Mouse (Mus musculus): ENCODE results near the gene Sdk2. TPM values are rescaled to one million over a fixed set of nuclear protein-coding genes. Genes with fewer than 3 reads are reported as not detected.

Gene Sdk2
- polyA plus RNA-seq, 1 experiment from 2014 or later, result 5.3 TPM

DNA sequence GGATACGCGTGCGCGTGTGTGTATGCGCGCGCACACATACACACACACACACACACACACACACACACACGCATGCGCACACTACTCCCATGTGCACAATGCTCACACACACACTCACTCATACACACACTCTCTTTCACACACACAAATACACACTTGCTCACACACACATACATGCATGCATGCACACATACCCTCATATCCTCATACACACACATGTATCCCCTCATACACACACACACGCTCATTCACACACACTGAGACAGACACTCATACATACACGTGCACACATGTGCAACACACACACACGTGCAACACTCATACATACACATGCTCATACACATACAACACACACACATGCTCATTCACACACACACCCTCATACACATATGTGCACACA, 88.5 kb downstream of the Sdk2 start:
- peaks cover 45% of the 10 kb centered on the region for H3K4me1 ChIP-seq (ENCODE audit: control insufficient read depth, insufficient read depth, low read length)
- H3K27me3 ChIP-seq (ENCODE audit: control insufficient read depth, insufficient read depth, low read length), result no peaks in the 10 kb centered on the region
- no peak overlapping the region for H3K4me2 ChIP-seq (ENCODE audit: low read length)
- no peaks in the 10 kb centered on the region for H3K9me3 ChIP-seq (ENCODE audit: control insufficient read depth, low read length)
- no peak for ATAC-seq (ENCODE audit: low FRiP score, low TSS enrichment)
- no peak overlapping the region for H3K27ac ChIP-seq (replicated peaks; ENCODE audit: low read depth, low read length)
- no peak for DNase-seq
- no peak overlapping the region for H3K9ac ChIP-seq (replicated peaks; ENCODE audit: low read length)
- 99% methylated on average over 12 of the region's 12 CpGs for WGBS
- H3K4me3 ChIP-seq (replicated peaks; ENCODE audit: low read depth, low read length), result no peak overlapping the region
- no peaks in the 10 kb centered on the region for H3K36me3 ChIP-seq (ENCODE audit: control insufficient read depth, insufficient read depth, low read length)

DNA sequence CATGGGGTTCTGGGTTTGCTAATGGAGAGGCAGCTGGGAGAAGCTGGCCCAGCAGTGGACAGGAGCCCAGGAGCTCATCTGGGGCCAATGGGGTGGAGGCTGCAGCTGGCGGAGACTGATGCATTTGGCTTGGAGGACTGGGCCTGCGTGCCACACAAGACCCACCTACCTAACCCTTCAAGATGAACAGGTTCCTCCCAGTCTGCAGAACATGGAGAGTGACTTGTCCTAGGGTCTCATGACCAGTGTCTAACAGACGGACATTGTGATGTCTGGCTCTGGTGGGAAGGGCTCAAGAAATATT, 91.2 kb downstream of the Sdk2 start:
- no peaks in the 10 kb centered on the region for H3K36me3 ChIP-seq (ENCODE audit: control insufficient read depth, insufficient read depth, low read length)
- H3K9ac ChIP-seq (replicated peaks; ENCODE audit: low read length), result no peak overlapping the region
- no peaks in the 10 kb centered on the region for H3K27me3 ChIP-seq (ENCODE audit: control insufficient read depth, insufficient read depth, low read length)
- no peak for DNase-seq
- peak overlapping the region; percentile 72 for H3K27ac ChIP-seq (replicated peaks; ENCODE audit: low read depth, low read length)
- H3K9me3 ChIP-seq (ENCODE audit: control insufficient read depth, low read length), result no peaks in the 10 kb centered on the region
- peaks cover 29% of the 10 kb centered on the region for H3K4me1 ChIP-seq (ENCODE audit: control insufficient read depth, insufficient read depth, low read length)
- no peak for ATAC-seq (ENCODE audit: low FRiP score, low TSS enrichment)
- whole genome bisulfite sequencing, result 19% methylated on average over 3 of the region's 3 CpGs
- no peak overlapping the region for H3K4me3 ChIP-seq (replicated peaks; ENCODE audit: low read depth, low read length)
- H3K4me2 ChIP-seq (ENCODE audit: low read length), result peak overlapping the region; percentile 18; the same call in 1 of the 2 replicates

DNA sequence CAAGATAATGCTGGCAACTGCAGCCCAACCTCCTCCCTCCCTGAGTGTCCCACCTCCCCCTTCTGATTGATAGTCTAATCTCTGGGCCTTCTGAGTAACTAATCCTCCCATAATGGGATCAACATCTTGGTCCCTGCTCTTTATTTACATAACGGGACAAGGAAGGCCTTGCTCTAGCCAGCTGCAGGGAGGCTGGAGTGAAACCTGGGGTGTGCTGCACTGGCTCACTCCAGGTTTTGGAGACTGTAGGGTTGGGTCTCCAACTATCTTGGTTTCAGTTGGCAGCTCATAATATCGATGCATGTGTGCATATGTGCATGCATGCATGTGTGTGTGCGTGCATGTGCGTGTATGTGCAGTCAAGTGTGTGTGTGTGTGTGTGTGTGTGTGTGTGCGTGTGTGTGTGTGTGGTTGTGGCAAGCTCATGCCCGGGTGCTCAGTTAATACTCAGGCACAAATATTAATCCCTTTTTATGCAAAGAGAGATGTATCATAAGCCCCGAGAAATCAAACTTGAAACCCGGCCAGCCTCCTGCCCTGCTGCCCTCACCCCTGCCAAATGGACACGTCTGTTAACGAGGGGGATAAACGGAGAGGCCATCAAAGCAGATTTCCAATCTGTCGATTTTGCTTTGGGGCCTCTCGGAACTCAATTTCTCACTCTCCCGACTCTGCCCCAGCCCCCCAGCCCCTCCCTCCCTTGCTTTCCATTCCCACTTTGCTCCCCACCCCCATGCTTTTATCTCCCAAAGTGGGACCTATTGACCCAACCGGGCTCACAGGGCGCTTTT, 91.8 kb downstream of the Sdk2 start:
- no peak overlapping the region for H3K9ac ChIP-seq (replicated peaks; ENCODE audit: low read length)
- peak overlapping the region; percentile 18; the same call in 1 of the 2 replicates for H3K4me2 ChIP-seq (ENCODE audit: low read length)
- WGBS, result 8% methylated on average over 16 of the region's 16 CpGs
- H3K9me3 ChIP-seq (ENCODE audit: control insufficient read depth, low read length), result no peaks in the 10 kb centered on the region
- peak; percentile 68 for DNase-seq
- peak; percentile 51; the same call in 1 of the 2 replicates for ATAC-seq (ENCODE audit: low FRiP score, low TSS enrichment)
- H3K27me3 ChIP-seq (ENCODE audit: control insufficient read depth, insufficient read depth, low read length), result no peaks in the 10 kb centered on the region
- peaks cover 29% of the 10 kb centered on the region for H3K4me1 ChIP-seq (ENCODE audit: control insufficient read depth, insufficient read depth, low read length)
- no peak overlapping the region for H3K4me3 ChIP-seq (replicated peaks; ENCODE audit: low read depth, low read length)
- peak overlapping the region; percentile 72 for H3K27ac ChIP-seq (replicated peaks; ENCODE audit: low read depth, low read length)
- no peaks in the 10 kb centered on the region for H3K36me3 ChIP-seq (ENCODE audit: control insufficient read depth, insufficient read depth, low read length)

- H3K36me3 ChIP-seq (ENCODE audit: control insufficient read depth, insufficient read depth, low read length), result no peaks in the 10 kb centered on the region
- H3K9me3 ChIP-seq (ENCODE audit: control insufficient read depth, low read length), result peaks cover 6% of the 10 kb centered on the region; the same call in 1 of the 2 replicates
- no peak overlapping the region for H3K4me3 ChIP-seq (replicated peaks; ENCODE audit: low read depth, low read length)
- DNase-seq (peak; percentile 41), ATAC-seq (ENCODE audit: low FRiP score, low TSS enrichment) (no peak)
- H3K27me3 ChIP-seq (ENCODE audit: control insufficient read depth, insufficient read depth, low read length), result no peaks in the 10 kb centered on the region
- 76% methylated on average over 3 of the region's 3 CpGs for WGBS
- H3K9ac ChIP-seq (replicated peaks; ENCODE audit: low read length), result no peak overlapping the region
- H3K4me1 ChIP-seq (ENCODE audit: control insufficient read depth, insufficient read depth, low read length), result peaks cover 29% of the 10 kb centered on the region
- H3K27ac ChIP-seq (replicated peaks; ENCODE audit: low read depth, low read length), result 0 out of 2 replicates have a peak overlapping the region, but pooled peaks have one; percentile 22
- no peak overlapping the region for H3K4me2 ChIP-seq (ENCODE audit: low read length)
These were observed 94.4 kb downstream of the Sdk2 start for GRCm38 (mm10) chr11:113972517-113972872.

DNA sequence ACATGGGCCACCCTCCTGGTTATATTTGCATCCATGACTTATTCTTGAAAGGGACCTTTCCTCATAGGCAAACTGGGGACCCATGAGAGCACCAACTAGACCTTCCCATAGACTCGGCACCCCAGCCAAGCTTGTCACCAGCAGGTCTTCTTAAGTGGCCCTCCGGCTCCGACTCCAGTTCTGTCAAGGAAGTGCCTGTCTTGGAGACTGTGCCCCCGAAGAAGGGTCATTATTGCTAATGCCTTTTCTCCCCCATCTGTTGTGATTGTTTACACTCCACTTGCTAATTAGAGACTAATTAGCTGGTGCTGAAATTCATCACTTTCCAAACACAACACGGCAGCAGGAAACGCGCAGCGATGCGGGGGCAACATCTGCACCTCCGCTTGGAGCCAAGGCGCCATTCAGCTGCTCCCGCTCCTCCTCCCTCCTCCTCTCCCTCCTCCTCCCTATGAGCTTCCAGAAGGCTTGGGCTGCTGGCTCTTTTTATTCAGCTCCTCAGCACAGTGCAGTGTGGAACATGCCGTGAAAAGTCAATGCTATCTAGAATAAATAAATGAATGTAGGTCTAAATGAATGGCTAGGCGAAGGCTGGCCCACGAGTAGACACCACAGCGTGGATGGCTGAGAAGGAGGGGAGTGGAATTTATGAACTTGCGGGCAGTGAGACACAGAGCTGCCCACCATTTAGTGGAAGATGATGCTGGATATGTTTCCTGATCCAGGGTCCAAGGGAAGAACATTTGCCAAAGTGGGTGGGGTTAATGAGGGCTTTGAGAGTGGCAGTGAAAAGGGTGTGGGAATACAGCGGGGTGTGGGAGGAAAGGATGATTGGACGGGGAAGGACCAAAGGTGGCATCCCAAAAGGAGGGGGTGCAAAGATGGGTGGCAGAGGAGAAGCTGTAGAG, 95.0 kb downstream of the Sdk2 start:
- ATAC-seq (ENCODE audit: low FRiP score, low TSS enrichment), result 0 out of 2 replicates have a peak, but pooled peaks have one; percentile 13
- no peaks in the 10 kb centered on the region for H3K27me3 ChIP-seq (ENCODE audit: control insufficient read depth, insufficient read depth, low read length)
- DNase-seq, result peak; percentile 61
- H3K27ac ChIP-seq (replicated peaks; ENCODE audit: low read depth, low read length), result 0 out of 2 replicates have a peak overlapping the region, but pooled peaks have one; percentile 22
- no peak overlapping the region for H3K9ac ChIP-seq (replicated peaks; ENCODE audit: low read length)
- H3K9me3 ChIP-seq (ENCODE audit: control insufficient read depth, low read length), result peaks cover 12% of the 10 kb centered on the region; the same call in 1 of the 2 replicates
- WGBS, result 79% methylated on average over 19 of the region's 19 CpGs
- no peaks in the 10 kb centered on the region for H3K36me3 ChIP-seq (ENCODE audit: control insufficient read depth, insufficient read depth, low read length)
- H3K4me2 ChIP-seq (ENCODE audit: low read length), result no peak overlapping the region
- peaks cover 24% of the 10 kb centered on the region for H3K4me1 ChIP-seq (ENCODE audit: control insufficient read depth, insufficient read depth, low read length)
- H3K4me3 ChIP-seq (replicated peaks; ENCODE audit: low read depth, low read length), result no peak overlapping the region

DNA sequence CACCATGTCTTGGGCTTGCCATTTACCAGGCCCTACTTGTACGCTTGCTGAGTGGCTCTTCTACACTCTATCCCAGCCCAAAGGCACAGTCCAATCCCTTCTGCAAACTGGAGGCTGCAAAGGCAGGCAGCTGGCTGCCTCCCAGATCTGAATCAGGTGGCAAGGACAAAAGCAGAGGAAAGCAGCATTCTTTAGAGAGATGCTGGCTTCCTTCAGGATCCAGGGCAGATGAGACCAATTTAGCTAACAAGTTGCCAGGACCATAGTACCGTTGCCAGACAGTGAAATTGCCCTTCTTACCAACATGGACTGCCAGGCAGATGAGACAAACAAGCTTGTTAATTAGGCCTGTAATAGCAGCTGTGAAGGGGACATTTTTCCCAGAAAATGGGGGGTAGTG, 96.8 kb downstream of the Sdk2 start:
- ATAC-seq (ENCODE audit: low FRiP score, low TSS enrichment) (no peak), DNase-seq (no peak)
- H3K4me1 ChIP-seq (ENCODE audit: control insufficient read depth, insufficient read depth, low read length), result peaks cover 11% of the 10 kb centered on the region
- peaks cover 26% of the 10 kb centered on the region; the same call in 1 of the 2 replicates for H3K9me3 ChIP-seq (ENCODE audit: control insufficient read depth, low read length)
- H3K4me2 ChIP-seq (ENCODE audit: low read length), result no peak overlapping the region
- no peak overlapping the region for H3K27ac ChIP-seq (replicated peaks; ENCODE audit: low read depth, low read length)
- H3K9ac ChIP-seq (replicated peaks; ENCODE audit: low read length), result no peak overlapping the region
- H3K27me3 ChIP-seq (ENCODE audit: control insufficient read depth, insufficient read depth, low read length), result no peaks in the 10 kb centered on the region
- 74% methylated on average over 2 of the region's 2 CpGs for WGBS
- no peak overlapping the region for H3K4me3 ChIP-seq (replicated peaks; ENCODE audit: low read depth, low read length)
- no peaks in the 10 kb centered on the region for H3K36me3 ChIP-seq (ENCODE audit: control insufficient read depth, insufficient read depth, low read length)

DNA sequence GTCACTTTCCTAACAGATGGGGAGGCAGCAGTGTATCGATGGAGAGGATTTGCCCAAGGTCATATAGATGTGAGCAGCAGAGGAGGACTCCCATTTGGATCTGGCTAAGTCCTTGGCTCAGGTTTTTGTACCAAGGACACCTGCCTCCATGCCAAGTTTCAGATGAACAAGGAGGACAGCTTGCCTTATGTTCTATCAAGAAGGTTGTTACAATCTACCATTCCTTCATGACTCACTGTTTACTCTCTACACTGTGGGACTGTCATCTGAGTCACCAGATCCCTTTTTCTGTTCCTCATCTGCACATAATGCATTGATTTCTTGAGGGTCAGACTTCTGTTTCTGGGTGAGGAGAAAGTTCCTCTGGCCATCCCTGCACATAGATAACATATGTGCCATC, 101.6 kb downstream of the Sdk2 start:
- DNase-seq (no peak), ATAC-seq (ENCODE audit: low FRiP score, low TSS enrichment) (no peak)
- no peaks in the 10 kb centered on the region for H3K36me3 ChIP-seq (ENCODE audit: control insufficient read depth, insufficient read depth, low read length)
- no peak overlapping the region for H3K4me3 ChIP-seq (replicated peaks; ENCODE audit: low read depth, low read length)
- 88% methylated on average over 1 of the region's 1 CpGs for WGBS
- H3K27me3 ChIP-seq (ENCODE audit: control insufficient read depth, insufficient read depth, low read length), result no peaks in the 10 kb centered on the region
- no peak overlapping the region for H3K9ac ChIP-seq (replicated peaks; ENCODE audit: low read length)
- no peak overlapping the region for H3K27ac ChIP-seq (replicated peaks; ENCODE audit: low read depth, low read length)
- peaks cover 26% of the 10 kb centered on the region; the same call in 1 of the 2 replicates for H3K9me3 ChIP-seq (ENCODE audit: control insufficient read depth, low read length)
- no peaks in the 10 kb centered on the region for H3K4me1 ChIP-seq (ENCODE audit: control insufficient read depth, insufficient read depth, low read length)
- no peak overlapping the region for H3K4me2 ChIP-seq (ENCODE audit: low read length)

GRCm38 (mm10) chr11:113962751-113963150, 104.1 kb downstream of the Sdk2 start:
- DNase-seq (no peak), ATAC-seq (ENCODE audit: low FRiP score, low TSS enrichment) (no peak)
- Histone ChIP-seq H3K27me3 (ENCODE audit: control insufficient read depth, insufficient read depth, low read length) (no peaks in the 10 kb centered on the region), H3K4me2 (ENCODE audit: low read length) (no peak overlapping the region), H3K9me3 (ENCODE audit: control insufficient read depth, low read length) (peaks cover 23% of the 10 kb centered on the region; the same call in 1 of the 2 replicates), H3K27ac (replicated peaks; ENCODE audit: low read depth, low read length) (no peak overlapping the region), H3K9ac (replicated peaks; ENCODE audit: low read length) (no peak overlapping the region), H3K4me3 (replicated peaks; ENCODE audit: low read depth, low read length) (no peak overlapping the region), H3K4me1 (ENCODE audit: control insufficient read depth, insufficient read depth, low read length) (no peaks in the 10 kb centered on the region), H3K36me3 (ENCODE audit: control insufficient read depth, insufficient read depth, low read length) (no peaks in the 10 kb centered on the region)
- 91% methylated on average over 3 of the region's 3 CpGs for WGBS

Data from midbrain, embryonic 14.5 days (tissue).